Mouse (Mus musculus): Measurements from ENCODE around the gene Pacsin2.
"Not testable (repeated sequence)": the region's sequence is repeated elsewhere in the genome, so short reads cannot be mapped to it uniquely, and the experiment has no call there.

Gene Pacsin2

DNA sequence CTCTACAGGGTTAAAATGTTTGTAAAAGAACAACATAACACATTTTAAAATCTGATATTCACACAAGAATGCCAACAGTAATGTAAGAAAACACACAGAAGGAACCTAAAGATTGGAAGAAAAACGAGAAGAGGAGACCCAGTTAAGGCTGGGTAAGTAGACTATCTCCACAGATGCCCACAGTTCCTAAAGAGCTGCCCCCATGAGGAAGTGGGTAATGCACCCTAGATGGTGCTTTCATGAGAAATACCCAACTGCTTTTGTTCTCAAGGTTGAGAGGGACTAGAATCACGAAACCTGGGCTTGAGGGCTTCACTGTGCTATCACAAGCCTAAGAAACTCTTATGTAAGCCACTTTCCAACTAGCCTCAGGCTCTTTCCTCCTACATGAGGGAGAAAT lies 44.8 kb downstream of the Pacsin2 start:
- DNase-seq, result no peak

DNA sequence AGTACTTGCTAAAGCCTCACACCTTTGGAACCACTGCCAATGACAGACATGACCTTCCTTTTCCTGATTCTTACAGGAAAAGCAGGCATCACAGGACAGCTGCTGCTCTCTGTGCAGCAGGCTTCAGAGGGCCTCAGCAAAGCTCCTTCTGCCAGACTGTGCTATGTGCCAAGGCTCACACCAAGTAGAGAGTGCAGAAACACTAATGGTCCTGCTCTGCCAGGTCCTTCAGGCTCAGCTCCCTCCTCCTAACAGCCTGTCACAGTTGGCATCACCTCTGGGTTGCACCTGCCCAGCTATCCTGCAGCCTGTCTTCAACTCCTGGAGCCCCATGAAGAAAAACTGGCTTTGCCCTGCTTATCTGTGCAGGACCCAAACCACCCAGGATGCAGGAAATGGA lies 45.7 kb downstream of the Pacsin2 start:
- no peak for DNase-seq

DNA sequence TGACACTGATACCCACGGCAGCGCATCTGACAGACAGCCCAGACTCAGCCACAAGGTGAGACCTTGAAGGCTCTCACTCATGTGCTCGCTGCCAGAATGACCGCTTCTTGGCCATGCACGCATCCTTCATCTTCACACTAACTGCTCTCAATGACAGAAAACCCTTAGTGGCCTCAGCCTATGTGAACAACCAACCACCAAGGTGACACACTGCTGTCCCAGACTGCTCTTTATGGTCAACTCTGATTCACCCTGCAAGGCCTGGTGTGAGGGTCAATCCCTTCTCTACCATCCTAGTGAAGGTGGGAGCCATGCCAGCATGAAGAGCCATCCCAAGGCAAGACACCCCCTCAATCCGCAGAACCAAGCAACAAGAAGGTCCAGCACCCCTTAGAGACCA lies 46.5 kb downstream of the Pacsin2 start:
- no peak for DNase-seq

DNA sequence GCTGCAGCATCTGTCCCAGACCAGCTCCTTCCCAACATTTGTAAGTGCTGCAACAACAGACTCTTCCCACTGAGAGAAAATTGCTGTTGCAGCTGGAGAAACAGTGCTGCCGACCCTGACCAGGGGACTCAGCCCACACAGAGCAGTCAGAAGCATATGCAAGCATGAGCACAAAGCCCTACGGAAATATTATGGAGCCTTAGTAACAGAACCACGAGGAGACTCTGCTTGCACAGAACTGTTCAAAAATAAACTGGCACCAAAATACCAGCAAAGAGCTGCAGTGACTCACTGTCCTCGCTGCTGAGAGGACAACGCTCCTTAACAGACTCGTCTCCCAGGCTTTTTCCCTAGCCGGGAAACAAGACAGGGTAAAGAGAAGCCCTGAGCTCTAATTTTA lies 47.0 kb downstream of the Pacsin2 start:
- DNase-seq, result no peak

DNA sequence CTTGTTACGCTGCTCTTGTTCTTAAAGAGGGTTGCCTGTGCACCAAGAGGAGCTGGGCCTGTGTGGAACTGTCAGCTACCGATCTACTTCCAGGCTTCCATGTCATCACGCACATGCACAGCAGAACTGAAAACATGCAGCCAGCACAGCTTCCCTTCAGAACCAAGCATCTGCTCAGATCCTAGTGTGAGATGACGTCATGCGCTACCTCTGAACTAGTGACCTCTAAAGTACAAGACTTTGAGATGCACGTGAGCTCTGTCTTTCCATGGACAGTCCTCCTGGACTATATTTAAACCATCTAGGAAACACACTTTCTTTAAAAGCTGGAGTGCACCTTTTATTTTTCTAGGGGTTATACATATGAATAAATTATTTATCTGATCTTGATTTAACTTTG lies 49.0 kb downstream of the Pacsin2 start:
- no peak for DNase-seq

DNA sequence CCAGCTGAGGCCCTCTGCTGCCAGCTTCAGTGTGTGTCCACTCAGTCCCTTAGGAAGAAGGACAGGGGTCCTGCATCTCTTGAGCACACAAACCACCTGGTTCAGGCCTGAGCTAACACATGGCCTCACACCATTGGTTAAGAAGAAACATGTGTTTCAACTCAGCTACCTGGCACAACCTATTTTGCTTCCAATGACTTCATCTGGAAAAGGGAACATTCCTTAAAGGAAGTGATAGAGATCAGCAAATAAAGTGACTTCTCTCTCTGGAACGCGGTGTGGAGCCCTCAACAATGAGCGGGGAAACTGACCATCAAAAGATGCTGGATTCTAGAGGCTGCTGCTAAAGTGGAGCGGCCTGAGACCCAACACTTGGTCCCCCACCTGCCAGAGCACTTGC lies 52.8 kb downstream of the Pacsin2 start:
- no peak for DNase-seq

DNA sequence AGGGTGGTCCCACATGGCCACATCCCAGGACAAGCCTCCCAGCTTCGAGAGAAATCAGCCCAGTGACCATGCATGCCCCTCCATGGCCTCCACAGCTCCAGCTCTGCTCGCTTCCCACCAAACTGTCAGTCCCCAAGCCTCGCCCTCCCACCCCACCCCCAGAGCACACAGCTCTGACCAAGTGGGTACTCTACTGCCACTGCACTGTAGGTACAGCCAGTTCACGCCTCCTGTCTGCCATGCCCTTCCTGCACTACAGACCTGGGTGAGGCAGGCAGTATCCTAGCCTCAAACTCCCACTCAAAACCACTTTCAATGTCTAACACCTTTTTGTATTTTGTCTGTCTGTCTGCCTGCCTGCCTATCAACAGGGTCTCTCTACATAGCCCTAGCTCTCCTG lies 53.7 kb downstream of the Pacsin2 start:
- DNase-seq, result no peak

DNA sequence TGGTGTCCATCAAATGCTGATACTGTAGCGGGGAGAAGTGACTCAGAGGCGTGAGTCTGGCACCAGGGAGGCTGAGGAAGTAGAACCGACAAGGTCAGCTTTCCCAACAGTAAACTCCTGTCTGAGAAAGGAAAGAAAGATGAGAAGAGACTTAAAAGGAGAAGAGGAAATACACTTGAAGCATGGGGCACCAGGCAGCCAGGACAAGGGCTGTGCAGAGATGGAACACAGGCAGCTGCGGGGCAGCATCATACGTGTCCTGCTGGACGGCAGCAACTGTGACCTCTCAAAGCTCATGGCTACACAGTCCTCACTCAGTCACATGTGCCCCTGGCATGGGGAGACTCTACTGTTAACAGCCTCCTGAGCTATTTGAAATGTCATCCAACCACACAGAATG lies 54.1 kb downstream of the Pacsin2 start:
- DNase-seq, result no peak

DNA sequence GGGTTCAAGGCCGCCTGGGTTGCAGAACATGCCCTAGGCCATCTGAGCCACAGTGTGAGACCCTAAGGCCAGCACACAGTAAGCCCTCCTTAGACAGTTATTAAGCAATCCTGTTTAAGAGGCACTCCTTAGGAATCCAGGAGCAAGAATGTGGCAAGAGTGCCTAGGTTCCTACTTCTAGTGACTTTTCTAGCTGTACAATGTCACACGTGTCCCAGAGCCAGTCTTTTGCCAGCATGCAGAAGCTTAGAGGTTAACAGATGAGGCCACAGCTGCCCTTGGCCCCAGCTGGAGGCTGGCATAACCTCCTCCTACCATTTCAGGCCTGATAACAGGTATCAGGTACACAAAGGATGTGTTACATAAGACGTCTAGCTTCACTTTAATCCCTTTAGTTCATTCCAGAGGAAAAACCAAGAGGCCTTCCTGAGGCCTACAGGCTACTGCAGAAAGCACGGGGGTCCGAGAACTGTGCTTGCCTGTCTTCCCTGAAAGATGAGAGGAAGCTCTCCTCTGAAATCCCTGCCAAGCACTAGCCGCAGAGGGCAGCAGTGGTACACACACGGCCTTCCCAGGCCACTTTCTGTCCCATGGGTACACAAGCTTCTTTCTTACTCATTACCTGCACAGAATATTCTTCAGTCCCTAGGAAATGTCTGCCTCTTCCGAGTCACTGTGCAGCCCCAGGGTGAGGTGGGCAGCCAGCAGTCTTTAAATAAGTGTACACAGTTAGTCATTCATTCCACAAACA lies 55.5 kb downstream of the Pacsin2 start:
- DNase-seq, result no peak

DNA sequence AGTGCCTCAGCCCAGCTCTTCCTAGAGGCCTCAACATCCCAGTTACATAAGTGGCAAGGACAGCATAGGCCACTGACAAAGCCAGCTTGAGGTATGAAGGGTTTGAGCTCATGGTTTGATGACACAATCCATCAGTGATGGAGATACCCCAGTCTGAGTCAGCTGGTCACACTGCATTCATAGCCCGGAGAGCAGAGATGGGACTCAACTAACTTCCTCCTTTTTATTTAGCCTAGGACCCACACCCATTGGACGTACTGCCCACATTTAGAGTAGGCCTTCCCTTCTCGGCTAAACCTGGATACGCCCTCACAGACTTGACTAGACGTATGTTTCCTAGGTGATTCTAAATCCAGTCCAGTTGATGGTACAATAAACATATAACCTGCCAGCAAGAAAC lies 56.2 kb downstream of the Pacsin2 start:
- no peak for DNase-seq

DNA sequence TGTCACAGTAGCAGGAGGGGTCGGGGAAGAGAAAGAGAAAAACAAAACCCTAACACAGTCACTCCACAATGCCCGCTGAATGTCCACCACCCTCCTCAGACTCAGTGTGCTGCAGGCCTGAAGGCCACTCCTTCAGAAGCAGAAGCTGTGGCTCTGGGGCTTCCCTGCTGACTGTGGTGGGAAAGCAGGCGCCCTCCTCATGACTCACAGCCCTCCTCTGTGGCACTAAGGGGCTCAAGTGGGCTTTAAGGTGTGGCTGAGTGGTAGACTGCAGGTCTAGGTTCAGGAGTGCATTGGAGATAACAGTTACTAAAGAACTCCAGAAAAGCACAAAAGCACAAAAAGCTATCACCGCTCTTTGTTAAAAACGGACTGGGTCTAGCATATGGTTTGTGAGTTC lies 56.9 kb downstream of the Pacsin2 start:
- DNase-seq, result no peak

DNA sequence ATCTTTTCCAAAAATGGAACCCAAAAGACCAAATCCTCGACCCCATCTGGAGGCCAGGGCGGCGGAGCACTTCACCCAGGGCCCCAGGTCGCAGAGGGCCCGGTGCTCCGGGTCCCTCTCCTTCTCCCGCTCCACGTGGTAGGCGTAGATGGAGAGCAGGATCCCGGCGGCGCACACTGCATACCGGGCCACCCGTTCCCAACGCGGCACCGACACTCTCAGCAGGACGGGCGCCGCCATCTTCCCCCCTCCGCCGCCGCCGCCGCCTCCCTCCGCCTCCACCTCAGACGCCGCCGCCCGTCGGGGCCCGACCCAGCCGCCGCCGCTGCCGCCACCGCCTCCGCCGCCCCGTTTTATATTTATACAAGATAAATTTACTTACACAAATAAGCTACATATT lies 58.5 kb downstream of the Pacsin2 start:
- not testable (repeated sequence) for DNase-seq

DNA sequence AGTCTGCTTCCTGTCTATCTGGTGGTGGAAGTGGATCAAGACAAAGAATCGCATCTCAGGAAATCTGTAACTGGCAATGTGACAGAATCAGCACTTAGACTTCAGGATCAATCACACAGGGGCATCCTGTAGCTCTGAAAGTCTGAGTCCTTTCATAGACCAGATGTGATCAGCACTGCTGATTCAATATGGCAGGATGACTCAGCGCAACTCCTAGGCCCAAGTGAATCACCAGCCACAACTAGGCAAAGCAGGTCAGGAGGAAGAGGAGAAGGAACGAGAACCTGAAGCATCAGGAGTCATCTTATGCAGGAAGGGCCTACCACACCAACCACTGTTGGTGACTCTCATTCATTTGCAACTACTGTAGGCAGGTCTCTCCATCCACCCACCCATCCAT lies 60.4 kb downstream of the Pacsin2 start:
- DNase-seq, result no peak

DNA sequence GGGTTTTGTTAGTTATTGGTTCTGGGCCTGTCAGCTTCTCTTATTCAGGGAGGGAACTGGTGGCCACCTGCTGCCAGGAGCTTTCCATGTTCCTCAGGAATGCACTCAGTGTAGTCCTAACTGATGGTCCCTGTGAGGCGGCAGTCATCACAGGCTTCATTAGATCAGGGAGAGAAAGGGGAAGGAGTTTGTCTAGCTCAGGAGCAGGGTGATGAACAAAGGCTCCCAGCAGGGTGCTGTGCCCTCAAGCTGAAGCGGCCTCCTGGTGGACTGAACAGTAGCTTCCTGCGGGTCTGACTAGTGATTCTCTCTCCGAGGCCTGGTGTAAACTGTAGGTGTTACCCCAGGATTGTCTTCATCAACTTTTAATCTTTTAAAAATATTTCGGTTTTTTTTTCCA lies 61.4 kb downstream of the Pacsin2 start:
- no peak for DNase-seq

DNA sequence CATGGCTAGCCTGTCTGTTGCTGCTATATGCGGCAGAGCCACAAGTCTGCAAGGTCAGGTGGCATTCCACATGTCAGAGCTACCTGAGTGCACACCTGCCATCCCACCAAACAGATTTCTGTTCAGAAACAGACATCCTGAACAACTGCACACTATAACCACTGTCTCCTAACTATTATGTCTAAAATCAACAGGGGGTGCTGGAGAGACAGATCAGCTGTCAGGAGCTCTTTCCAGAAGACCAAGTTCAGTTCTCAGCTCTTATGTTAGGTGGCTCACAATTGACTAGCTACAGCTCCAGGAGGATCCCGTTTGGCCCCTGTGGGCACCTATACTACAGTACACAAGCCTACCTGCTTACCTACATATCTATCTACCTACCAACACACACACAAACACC lies 71.7 kb downstream of the Pacsin2 start:
- no peak for DNase-seq

DNA sequence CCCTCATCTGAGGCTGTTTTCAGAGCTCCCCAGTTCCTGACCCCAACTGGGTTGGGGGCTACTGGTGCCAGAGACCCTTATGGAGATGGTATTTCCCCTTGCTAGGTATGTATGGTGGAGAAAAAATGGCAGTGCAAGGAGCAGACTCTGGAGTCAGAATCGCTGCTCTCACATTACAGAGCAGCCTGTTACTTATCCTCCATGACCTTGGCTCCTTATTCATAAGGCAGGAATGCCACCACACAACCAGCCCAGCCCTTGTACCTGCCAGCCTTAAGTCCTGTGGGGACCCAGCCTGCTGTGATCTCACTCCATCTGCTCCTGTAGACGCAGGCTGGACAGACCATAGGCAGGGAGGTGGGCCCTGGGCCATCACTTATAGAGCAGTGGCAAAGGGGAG lies 76.5 kb downstream of the Pacsin2 start:
- DNase-seq, result no peak

DNA sequence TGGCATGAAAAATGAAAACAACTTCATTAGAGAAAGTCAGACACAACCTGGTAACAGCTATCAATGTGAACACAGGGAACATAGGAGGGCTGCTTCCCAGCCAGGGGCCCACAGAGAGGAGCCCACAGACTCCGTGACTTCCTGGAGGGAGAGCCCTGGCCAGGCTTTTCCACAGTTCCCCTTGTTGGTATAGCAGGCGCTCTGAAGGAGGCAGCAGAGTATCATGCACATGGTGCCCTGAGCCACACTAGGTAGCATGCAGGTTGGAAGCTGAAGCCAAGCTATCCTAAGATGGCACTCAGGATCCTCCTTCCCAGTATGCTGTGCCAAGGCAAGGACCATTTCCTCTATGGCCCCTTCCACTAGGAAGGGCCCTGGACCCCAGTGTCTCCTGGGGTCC lies 80.8 kb downstream of the Pacsin2 start:
- DNase-seq, result no peak

DNA sequence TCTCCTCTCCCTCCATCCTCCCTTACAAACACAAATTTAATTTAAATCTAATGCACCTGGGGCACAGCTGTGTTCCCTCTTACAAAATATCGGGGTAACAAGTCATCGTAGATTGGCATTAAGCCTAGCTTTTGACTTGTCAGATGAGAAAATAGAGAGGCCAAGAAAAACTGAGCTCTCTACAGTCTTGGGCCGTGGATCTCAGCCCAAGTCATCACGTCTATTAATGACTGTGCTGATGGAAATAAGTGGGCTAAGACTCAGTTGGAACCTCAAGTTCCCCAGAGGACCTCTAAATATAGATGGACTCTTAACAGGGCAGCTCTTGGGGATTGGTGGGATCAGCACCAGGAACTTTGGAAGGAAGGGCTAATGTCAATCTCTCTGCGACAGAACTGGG lies 81.3 kb downstream of the Pacsin2 start:
- DNase-seq, result no peak

DNA sequence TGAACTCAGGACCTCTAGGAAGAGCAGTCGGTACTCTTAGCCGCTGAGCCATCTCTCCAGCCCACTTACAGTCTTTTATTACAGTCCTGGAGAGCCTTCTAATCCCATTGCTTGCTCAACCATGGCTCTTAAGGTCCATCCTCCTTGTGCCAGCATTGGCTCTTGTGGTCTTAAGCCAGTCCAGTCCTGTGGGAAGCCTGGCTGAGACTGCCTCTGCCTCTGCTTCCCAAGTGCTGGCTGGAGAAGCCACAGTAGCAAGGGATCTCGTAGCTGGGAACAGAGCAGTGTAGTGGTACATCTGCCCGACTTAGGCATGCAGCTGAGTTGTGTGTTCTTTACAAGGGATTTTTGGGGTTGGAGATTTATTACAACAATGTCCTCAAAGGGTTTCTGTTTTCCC lies 81.9 kb downstream of the Pacsin2 start:
- DNase-seq, result no peak

DNA sequence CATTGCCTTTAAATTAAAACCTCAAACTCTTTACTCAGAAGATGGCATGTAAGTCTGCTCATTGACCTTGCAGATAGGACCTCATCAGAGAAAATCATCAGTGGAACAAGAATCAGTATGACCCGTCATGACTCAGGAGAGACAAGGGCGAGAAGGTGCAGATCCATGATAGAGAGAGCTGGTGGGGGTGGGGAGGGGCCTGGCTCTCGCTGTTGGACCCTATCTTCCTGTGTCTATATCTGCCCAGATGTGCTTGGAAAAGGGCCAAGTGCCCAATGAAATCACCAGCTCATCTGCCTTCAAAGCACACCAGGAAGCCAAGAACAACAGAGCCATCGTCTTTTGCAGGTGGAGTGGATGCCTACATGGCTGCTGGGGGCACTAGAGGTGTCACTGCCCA lies 87.3 kb downstream of the Pacsin2 start:
- DNase-seq, result no peak

DNA sequence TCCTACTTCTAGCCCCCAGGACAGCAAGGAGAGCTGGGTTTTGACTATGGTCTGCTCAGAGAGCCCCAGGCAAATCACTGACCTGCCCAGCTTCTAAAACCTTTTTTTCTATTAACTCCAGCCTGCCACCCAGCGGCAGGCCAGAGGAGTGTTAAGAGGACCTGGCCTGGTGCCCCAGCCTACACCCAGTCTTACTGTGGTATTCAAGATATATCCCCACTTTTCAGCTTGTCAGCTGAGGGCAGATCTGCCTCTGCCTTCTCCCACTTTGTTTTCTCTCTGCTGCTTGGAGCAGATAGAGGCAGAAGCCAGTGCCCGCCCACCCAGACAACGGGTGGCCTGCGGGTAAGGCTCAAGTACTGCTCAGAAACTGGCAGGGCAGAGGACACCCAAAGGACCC lies 89.3 kb downstream of the Pacsin2 start:
- DNase-seq, result peak in 1 of 2 experiments; percentile 45

DNA sequence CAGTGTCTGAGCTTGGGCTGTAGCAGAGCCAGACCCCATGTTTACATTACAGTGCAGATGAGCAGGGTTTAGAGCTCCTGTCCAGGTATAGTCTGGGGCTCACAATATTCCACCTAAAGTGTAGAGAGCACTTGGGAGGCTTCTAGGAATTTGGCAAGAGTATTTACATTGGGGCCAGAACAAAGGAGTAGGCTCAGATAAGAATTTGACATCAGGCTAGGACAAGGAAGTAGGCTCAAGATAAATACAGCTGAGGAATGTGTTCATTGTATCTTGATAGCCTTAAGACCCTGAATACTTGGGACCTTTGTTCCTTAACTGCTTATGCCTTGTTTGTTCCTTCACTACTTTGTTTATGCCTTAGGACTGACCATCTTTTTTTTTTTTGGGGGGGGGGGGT lies 90.3 kb downstream of the Pacsin2 start:
- DNase-seq, result no peak

DNA sequence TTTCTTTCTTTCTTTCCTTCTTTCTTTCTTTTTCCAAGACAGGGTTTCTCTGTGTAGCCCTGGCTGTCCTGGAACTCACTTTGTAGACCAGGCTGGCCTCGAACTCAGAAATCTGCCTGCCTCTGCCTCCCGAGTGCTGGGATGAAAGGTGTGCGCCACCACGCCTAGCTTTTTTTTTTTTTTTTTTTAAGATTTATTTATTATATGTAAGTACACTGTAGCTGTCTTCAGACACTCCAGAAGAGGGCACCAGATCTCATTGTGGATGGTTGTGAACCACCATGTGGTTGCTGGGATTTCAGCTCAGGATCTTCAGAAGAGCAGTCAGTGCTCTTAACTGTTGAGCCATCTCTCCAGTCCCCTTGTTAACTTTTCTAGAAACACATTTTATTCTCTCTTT lies 95.7 kb downstream of the Pacsin2 start:
- not testable (repeated sequence) for DNase-seq

DNA sequence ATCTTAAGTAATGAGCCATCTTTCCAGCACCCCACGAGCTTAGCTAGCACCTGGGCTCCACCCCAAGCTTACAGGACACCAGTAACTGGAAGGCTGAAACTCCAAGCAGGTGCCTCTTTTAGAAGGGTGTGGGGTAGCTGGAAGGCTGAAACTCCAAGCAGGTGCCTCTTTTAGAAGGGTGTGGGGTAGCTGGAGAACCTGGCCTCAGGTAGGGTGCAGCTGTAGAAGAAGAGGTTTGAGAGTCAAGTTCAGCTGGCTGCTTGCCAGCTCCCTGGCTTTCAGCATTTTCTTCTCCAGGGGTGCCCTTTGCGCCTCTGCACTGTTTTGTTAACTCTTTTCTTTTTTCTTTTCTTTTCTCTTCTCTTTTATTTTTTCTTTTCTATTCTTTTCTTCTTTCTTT lies 96.1 kb downstream of the Pacsin2 start:
- DNase-seq, result no peak

DNA sequence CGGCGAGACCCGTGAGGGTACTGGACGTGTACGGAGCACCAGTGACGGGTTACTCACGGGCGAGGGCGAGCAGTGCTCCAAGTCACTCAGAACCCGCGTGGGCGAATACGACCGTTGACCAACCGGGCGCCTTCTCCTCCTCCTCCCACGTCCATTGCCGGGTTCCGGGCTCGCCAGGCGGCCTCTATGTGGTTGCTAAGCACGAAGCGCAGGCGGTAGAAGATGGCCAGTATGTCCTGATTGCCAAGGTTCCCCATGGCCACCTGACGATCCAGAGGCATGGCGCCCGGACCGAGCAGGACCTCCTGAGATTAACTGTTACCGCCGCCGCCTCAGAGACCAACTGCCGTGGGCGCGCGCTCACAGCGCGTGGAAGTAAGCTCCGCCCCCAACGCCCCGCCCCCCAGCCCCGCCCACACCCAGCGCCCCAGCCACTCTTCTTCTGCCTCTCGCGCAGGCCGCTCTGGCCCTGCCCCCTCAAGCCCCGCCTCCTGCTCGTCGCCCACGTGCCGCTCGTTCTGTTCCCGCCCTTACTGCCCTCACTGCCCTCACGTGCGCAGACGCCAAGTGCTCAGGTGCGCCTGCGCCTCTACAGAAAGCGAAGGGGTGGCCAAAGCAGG lies 97.4 kb downstream of the Pacsin2 start:
- DNase-seq, result peak; percentile 67 to 69
